Comparison of ENCODE assay signal across 8 mouse cellular contexts in genomic region chr3:96328730-96329387, GRCm38 (mm10). TPM values are rescaled to one million over a fixed set of nuclear protein-coding genes. Genes with fewer than 3 reads are reported as not detected.
DNase-seq lines count a peak whose midpoint lies in the region; ATAC-seq and TF ChIP-seq lines count a peak whose summit lies in the region.

No protein-coding gene starts in this region.

- H3K27me3 ChIP-seq in heart, embryonic 16.5 days (ENCODE audit: control insufficient read depth, insufficient read depth, low read length): peaks cover 63% of the 10 kb centered on the region
- H3K27me3 ChIP-seq in ES-Bruce4 (ENCODE audit: control insufficient read depth, insufficient read depth, low read length, poor library complexity, severe bottlenecking): no peaks in the 10 kb centered on the region
- peaks cover 75% of the 10 kb centered on the region for H3K27me3 ChIP-seq in embryonic facial prominence, embryonic 10.5 days (replicated peaks; ENCODE audit: low read depth, poor library complexity, severe bottlenecking)
- H3K27me3 ChIP-seq in limb, embryonic 15.5 days: peaks cover 83% of the 10 kb centered on the region

- no peak for TF ChIP-seq EP300 in ES-Bruce4 (IDR thresholded peaks at IDR 0.05; ENCODE audit: insufficient read depth, low read depth, low read length)

- no peak for TF ChIP-seq POLR2A in ES-Bruce4 (IDR thresholded peaks at IDR 0.05; ENCODE audit: insufficient read depth, low read length)

- H3K36me3 ChIP-seq in heart, embryonic 16.5 days (ENCODE audit: control insufficient read depth, insufficient read depth): no peaks in the 10 kb centered on the region
- no peaks in the 10 kb centered on the region for H3K36me3 ChIP-seq in ES-Bruce4 (ENCODE audit: control insufficient read depth, insufficient read depth, low read length, poor library complexity, severe bottlenecking)
- H3K36me3 ChIP-seq in embryonic facial prominence, embryonic 10.5 days (replicated peaks): no peaks in the 10 kb centered on the region
- H3K36me3 ChIP-seq in limb, embryonic 15.5 days: no peaks in the 10 kb centered on the region

- no peaks in the 10 kb centered on the region for H3K9me3 ChIP-seq in heart, embryonic 16.5 days (replicated peaks; ENCODE audit: control insufficient read depth, low read length)
- H3K9me3 ChIP-seq in ES-Bruce4 (replicated peaks; ENCODE audit: control insufficient read depth, insufficient read depth, low read length, poor library complexity, severe bottlenecking): no peaks in the 10 kb centered on the region
- no peaks in the 10 kb centered on the region for H3K9me3 ChIP-seq in embryonic facial prominence, embryonic 10.5 days
- no peaks in the 10 kb centered on the region for H3K9me3 ChIP-seq in limb, embryonic 15.5 days

- intact Hi-C loops in gastrocnemius, postnatal 14 days (cut with DNase I; ENCODE audit: low total_unique reads): no loop called here

- WGBS in heart, embryonic 16.5 days: 17% methylated on average over 15 of the region's 15 CpGs
- 16% methylated on average over 15 of the region's 15 CpGs for WGBS in embryonic facial prominence, embryonic 10.5 days
- 16% methylated on average over 15 of the region's 15 CpGs for WGBS in limb, embryonic 15.5 days

- no peak for DNase-seq in heart, postnatal 4 days
- peak; percentile 63 for DNase-seq in embryonic facial prominence, embryonic 10.5 days (ENCODE audit: low spot score)
- DNase-seq in layer of hippocampus, adult 11-12 months (ENCODE audit: low spot score): no peak
- no peak for DNase-seq in gastrocnemius, postnatal 14 days
- no peak for DNase-seq in gastrocnemius, postnatal 10 days

- H3K4me1 ChIP-seq in heart, embryonic 16.5 days (ENCODE audit: control insufficient read depth, insufficient read depth, low read length): peaks cover 3% of the 10 kb centered on the region
- H3K4me1 ChIP-seq in ES-Bruce4 (ENCODE audit: control insufficient read depth, insufficient read depth, low read length): no peaks in the 10 kb centered on the region
- peaks cover 26% of the 10 kb centered on the region for H3K4me1 ChIP-seq in embryonic facial prominence, embryonic 10.5 days
- H3K4me1 ChIP-seq in limb, embryonic 15.5 days: peaks cover 23% of the 10 kb centered on the region

- H3K27ac ChIP-seq in heart, embryonic 16.5 days (ENCODE audit: low read length): no peak overlapping the region
- H3K27ac ChIP-seq in ES-Bruce4 (ENCODE audit: insufficient read depth, low read length): peak overlapping the region; percentile 93
- no peak overlapping the region for H3K27ac ChIP-seq in embryonic facial prominence, embryonic 10.5 days (replicated peaks)
- no peak overlapping the region for H3K27ac ChIP-seq in limb, embryonic 15.5 days

- no peak for TF ChIP-seq CTCF in ES-Bruce4 (IDR thresholded peaks at IDR 0.05; ENCODE audit: low read depth, low read length)

- no peak overlapping the region for H3K9ac ChIP-seq in heart, embryonic 16.5 days (ENCODE audit: low read length)
- H3K9ac ChIP-seq in ES-Bruce4 (ENCODE audit: low read depth, poor library complexity, severe bottlenecking): peak overlapping the region; percentile 51
- H3K9ac ChIP-seq in limb, embryonic 15.5 days: no peak overlapping the region

- peak overlapping the region; percentile 10; the same call in 1 of the 2 replicates for H3K4me3 ChIP-seq in heart, embryonic 16.5 days (ENCODE audit: low read length)
- H3K4me3 ChIP-seq in ES-Bruce4 (ENCODE audit: low read depth, low read length): peak overlapping the region; percentile 59
- H3K4me3 ChIP-seq in embryonic facial prominence, embryonic 10.5 days: peak overlapping the region; percentile 61
- H3K4me3 ChIP-seq in limb, embryonic 15.5 days: no peak overlapping the region

- no peak for ATAC-seq in heart, embryonic 16.5 days (replicated peaks; ENCODE audit: extremely low read depth, insufficient read depth, low FRiP score)
- ATAC-seq in limb, embryonic 15.5 days (ENCODE audit: insufficient number of reproducible peaks, low FRiP score, low TSS enrichment, low read depth): no peak

- H3K4me2 ChIP-seq in heart, embryonic 16.5 days (ENCODE audit: low read depth, low read length): peak overlapping the region; percentile 68
- 0 out of 2 replicates have a peak overlapping the region, but pooled peaks have one; percentile 59 for H3K4me2 ChIP-seq in limb, embryonic 15.5 days

RNA-seq across cellular contexts. Expression of gene Fcgr1, which starts 35.1 kb away (rescaled TPM):
- 1.6 and 2.5 TPM in 2 replicates for polyA plus RNA-seq in heart, embryonic 16.5 days (2015; fragmentation: Nextera tagmentation; extraction: Ambion mirVana)
- under 1 TPM; 0.57 to 0.70 TPM for total RNA-seq in heart, postnatal 4 days (2021)
- polyA plus RNA-seq in ES-Bruce4 (2011; ENCODE audit: insufficient read depth, insufficient read length, low read depth, missing spikeins): not detected in 2 replicates
- 1.0 and 1.3 TPM in 2 replicates for polyA plus RNA-seq in embryonic facial prominence, embryonic 10.5 days (2016; fragmentation: Nextera tagmentation; extraction: Ambion mirVana)
- polyA plus RNA-seq in limb, embryonic 15.5 days (2015; fragmentation: Nextera tagmentation; extraction: Ambion mirVana): 2.6 and 3.5 TPM in 2 replicates
- under 1 TPM; 0.33 to 0.45 TPM for total RNA-seq in gastrocnemius, postnatal 14 days (2021)
- total RNA-seq in gastrocnemius, postnatal 10 days (2021): 1 to 10 TPM in 1 of 2 experiments, under 1 TPM in 1; 0.56 to 1.2 TPM

RNA-seq across cellular contexts. Expression of gene Hist2h2bb, which starts 59.3 kb away (rescaled TPM):
- polyA plus RNA-seq in heart, embryonic 16.5 days (2015; fragmentation: Nextera tagmentation; extraction: Ambion mirVana): 3.7 and 4.1 TPM in 2 replicates
- total RNA-seq in heart, postnatal 4 days (2021): 100 to 1,000 TPM; 767 to 799 TPM
- polyA plus RNA-seq in ES-Bruce4 (2011; ENCODE audit: insufficient read depth, insufficient read length, low read depth, missing spikeins): 33.9 and 35.8 TPM in 2 replicates
- 5.8 and 11.3 TPM in 2 replicates for polyA plus RNA-seq in embryonic facial prominence, embryonic 10.5 days (2016; fragmentation: Nextera tagmentation; extraction: Ambion mirVana)
- 5.2 and 10.7 TPM in 2 replicates for polyA plus RNA-seq in limb, embryonic 15.5 days (2015; fragmentation: Nextera tagmentation; extraction: Ambion mirVana)
- total RNA-seq in gastrocnemius, postnatal 14 days (2021): 100 to 1,000 TPM; 160 to 175 TPM
- total RNA-seq in gastrocnemius, postnatal 10 days (2021): 100 to 1,000 TPM; 371 to 420 TPM
